Mouse (Mus musculus): ENCODE data around the gene Trp53i13.

The Trp53i13 gene

DNA sequence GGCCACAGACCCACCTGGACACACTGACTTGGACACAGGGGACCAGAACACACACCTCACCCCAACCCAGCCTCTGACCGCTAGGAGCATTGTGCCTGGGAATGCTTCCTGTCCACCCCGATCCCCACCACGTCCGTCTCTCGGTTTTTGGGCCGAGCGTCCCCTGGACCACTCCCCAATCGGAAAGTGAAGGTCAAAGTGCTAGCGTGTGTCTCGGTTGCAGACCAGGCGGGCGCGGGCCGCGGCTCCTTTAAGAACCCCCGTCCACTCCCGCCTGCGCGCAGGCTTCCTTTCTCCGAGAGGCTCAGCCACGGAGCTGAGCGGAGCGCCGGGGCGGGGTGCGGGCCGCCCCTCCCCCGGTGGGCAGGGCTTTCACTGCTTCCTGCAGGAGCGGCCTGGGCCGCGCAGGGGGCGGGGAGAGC, 22.9 kb downstream of the Trp53i13 start:
- peak; percentile 69 for ATAC-seq (ENCODE audit: insufficient number of reproducible peaks, low FRiP score, low TSS enrichment)

DNA sequence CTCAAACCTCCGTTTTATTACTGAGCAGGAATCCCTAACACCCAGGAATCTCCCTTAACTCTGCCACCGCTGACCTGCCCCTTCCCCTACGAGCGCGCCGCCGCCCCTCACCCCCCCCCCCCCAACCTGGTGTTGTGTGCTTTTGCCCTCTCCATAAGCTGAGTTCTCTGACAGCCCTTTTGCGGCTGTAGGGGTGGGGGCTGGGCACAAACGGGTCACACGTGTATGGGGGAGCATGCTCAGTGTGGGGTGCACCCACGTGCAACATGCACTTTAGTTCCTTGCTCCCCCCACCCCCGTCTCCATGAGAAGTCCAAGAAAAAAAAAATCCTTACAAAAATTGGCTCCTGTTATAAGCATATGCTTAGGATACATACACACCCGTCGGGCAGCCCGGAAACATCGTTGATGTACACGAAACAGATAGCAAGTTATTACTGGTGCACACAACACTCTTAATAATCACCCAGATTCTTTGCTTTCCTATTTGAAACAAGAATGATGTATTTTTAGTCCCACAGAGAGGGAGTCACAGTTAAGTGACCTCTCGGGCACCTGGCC, 23.4 kb downstream of the Trp53i13 start:
- no peak for ATAC-seq (ENCODE audit: insufficient number of reproducible peaks, low FRiP score, low TSS enrichment)

- no peak for ATAC-seq (ENCODE audit: insufficient number of reproducible peaks, low FRiP score, low TSS enrichment)
These were observed 24.1 kb downstream of the Trp53i13 start for GRCm38 (mm10) chr11:77491502-77492291.

DNA sequence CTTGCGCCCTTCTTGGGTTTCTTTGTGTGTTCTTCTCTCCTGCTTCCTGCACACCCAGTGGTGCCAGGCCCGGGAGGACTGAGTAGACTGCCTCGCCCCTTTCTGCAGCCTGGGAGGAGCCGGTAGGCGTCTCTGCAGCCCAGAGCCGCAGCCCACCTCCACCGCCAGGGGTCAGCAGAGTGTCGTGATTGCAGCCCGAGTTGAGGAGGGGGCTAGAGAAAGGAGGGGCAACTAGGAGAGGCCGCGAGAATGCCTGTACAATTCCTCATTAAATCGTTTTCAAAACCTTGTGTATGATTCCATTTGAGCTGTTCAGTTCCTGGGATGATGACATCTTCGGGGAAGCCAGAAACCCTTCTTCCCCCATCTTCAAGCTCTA, 24.7 kb downstream of the Trp53i13 start:
- ATAC-seq (ENCODE audit: insufficient number of reproducible peaks, low FRiP score, low TSS enrichment): no peak

- no peak for ATAC-seq (ENCODE audit: insufficient number of reproducible peaks, low FRiP score, low TSS enrichment)
These were observed 25.3 kb downstream of the Trp53i13 start for GRCm38 (mm10) chr11:77490451-77490850.

GRCm38 (mm10) chr11:77489591-77490235, 26.1 kb downstream of the Trp53i13 start, which contains the start of gene Ankrd13b:
TSS of gene Ankrd13b (minus strand) at chr11:77489678.
- ATAC-seq (ENCODE audit: insufficient number of reproducible peaks, low FRiP score, low TSS enrichment): peak; percentile 52; the same call in 1 of the 2 replicates

DNA sequence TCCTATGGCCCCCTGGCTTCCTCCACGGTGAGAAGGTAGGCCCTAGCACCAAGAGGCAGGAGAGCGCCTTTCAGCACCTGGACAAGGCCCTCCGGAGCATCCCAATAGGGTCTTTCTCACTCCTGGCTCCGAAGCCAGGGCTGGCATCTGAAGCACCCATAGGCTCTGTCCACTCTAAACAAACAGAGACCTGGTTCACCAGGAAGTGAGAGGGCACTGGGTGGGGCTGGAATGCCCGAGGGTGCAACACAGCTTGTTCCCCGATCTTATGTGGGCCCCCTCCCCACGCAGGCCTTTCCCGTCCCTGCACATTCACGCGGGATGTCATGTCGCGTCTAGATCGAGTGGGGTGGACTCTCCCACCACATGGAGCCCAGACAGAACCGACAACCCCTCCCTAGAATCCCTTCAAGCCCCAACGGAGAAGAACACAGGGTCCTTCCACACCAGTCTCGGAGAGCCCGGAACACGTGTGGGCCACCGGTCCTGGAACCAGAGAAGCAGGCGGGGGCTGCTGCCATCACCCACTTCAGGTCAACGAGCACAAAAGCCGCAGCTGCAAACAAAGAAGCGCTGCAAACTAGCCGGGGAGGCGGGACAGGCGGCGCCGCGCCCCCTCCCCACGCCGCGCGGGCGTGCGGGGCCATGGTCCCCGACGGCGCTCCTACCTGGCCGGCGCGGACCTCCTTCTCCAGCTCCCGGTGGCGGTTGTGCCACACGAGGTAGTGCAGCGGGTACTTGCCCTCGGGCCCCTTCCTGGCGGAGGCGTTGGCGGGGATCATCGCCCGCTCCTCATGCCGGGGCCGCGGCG, 26.8 kb downstream of the Trp53i13 start:
- no peak for ATAC-seq (ENCODE audit: insufficient number of reproducible peaks, low FRiP score, low TSS enrichment)

- no peak for ATAC-seq (ENCODE audit: insufficient number of reproducible peaks, low FRiP score, low TSS enrichment)
These were observed 29.0 kb downstream of the Trp53i13 start for GRCm38 (mm10) chr11:77486798-77487197.

DNA sequence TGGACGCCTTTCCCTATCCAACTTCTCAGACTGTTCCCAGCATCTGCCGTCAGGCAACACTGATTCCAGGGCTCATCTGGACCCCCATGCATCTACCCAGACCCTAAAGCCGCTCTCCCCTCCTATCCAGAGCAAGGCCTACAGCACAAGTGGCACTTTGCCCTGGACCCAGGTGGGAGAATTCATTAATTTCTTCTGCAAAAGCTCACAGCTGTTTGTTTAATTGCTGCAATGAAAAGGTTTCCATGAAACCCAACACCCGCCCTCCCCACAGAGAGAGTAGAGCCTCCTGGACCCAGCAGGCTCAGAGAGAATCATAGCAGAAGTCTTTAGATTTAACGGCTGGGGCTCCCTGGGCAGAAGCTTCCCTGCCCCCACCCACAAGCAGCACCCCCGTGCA, 30.6 kb downstream of the Trp53i13 start:
- no peak for ATAC-seq (ENCODE audit: insufficient number of reproducible peaks, low FRiP score, low TSS enrichment)

DNA sequence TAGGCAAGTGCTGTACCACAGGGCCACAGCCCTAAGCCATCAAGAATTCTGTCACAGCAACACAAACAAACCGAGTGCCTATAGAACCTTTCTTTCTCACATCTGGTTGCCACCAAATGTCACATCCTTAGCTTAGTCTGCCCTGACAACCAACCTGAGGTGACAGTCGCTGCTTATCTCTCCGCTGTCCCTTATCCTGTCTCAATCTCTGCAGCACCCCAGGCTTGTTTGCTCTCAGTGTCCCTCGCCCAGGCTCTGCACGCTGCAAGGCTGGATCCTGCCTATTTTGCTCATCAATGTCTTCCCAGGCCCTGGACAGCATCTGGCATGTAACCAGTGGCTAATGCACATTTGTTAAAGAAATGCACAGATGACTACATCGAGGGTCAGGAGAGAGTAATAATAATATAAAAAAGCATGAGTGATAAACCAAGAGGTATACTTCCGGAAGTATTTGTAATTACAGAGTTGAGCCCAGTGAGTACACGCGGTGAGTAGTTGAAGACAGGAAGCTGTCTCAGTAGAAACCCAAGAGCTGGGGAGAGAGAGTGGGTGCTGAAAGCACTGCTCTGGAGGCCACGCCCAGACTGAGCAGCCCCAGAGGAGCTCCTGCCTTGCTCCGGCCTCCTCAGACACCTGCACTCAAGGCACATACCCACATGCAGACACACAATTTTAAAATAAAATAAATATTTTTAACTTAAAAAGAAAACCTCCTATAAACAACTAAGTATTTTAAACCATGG, 32.1 kb downstream of the Trp53i13 start:
- no peak for ATAC-seq (ENCODE audit: insufficient number of reproducible peaks, low FRiP score, low TSS enrichment)

- no peak for ATAC-seq (ENCODE audit: insufficient number of reproducible peaks, low FRiP score, low TSS enrichment)
These were observed 32.7 kb downstream of the Trp53i13 start for GRCm38 (mm10) chr11:77483043-77483442.

GRCm38 (mm10) chr11:77476895-77477294, 38.9 kb downstream of the Trp53i13 start:
- ATAC-seq (ENCODE audit: insufficient number of reproducible peaks, low FRiP score, low TSS enrichment): no peak

DNA sequence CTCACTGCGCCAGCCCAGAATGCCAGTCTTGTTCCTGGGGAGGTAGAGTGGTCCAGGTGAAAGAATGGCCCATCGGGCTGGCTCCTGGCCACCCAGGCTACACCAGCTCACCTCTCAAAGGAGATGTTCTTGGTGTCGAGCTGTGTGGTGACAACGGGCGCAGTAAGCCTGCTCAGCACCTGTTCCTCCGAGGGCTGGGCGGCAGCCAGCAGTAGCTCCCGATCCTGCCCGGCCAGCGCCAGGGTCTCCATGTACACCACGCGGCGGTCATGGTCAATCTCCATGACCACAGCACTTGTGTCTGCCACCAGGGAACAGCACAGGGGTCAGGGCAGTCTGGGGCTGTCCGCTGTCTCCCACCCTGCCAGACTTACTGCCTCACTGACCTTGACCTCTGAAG, 39.6 kb downstream of the Trp53i13 start:
- ATAC-seq (ENCODE audit: insufficient number of reproducible peaks, low FRiP score, low TSS enrichment): no peak

DNA sequence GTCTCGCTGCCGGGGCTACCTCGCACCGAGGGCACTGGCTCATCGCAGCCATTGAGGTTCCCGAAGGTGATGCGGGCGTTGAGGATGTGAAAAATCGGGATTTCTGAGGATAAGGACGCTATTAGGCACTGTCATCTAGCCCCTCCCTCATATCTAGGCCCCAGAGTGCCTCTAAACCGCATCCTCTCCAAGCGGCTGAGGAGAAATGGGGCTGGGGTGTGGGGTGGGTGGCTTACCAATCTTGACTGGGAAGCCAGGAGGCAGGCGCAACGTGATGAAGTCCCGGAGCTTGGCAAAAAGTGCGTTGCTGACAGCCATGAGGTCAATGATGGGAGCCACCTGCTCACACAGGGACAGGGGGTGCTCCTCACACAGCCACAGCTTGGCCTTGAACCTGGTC, 43.0 kb downstream of the Trp53i13 start:
- no peak for ATAC-seq (ENCODE audit: insufficient number of reproducible peaks, low FRiP score, low TSS enrichment)

GRCm38 (mm10) chr11:77471407-77471806, 44.4 kb downstream of the Trp53i13 start:
- ATAC-seq (ENCODE audit: insufficient number of reproducible peaks, low FRiP score, low TSS enrichment): no peak

GRCm38 (mm10) chr11:77468397-77468796, 47.4 kb downstream of the Trp53i13 start:
- no peak for ATAC-seq (ENCODE audit: insufficient number of reproducible peaks, low FRiP score, low TSS enrichment)

DNA sequence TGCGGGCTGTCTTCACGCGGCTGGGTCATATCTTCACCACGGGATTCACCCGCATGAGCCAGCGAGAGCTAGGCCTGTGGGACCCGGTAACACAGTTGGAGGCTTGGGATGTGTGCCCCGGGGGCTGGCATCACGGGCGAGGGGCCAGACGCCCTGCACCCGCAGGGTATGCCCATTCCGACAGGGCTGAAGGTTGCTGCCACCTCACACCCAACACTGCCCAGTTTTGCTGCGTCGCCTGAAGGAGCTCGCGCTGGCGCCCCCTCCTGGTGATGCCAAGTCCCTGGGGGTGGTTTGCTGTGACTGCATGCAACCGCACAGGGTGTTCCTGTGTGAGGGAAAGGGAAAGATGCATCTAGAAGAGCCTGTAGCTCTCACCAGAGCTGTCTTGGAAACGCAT, 48.0 kb downstream of the Trp53i13 start:
- ATAC-seq (ENCODE audit: insufficient number of reproducible peaks, low FRiP score, low TSS enrichment): no peak; the same call in 1 of the 2 replicates

DNA sequence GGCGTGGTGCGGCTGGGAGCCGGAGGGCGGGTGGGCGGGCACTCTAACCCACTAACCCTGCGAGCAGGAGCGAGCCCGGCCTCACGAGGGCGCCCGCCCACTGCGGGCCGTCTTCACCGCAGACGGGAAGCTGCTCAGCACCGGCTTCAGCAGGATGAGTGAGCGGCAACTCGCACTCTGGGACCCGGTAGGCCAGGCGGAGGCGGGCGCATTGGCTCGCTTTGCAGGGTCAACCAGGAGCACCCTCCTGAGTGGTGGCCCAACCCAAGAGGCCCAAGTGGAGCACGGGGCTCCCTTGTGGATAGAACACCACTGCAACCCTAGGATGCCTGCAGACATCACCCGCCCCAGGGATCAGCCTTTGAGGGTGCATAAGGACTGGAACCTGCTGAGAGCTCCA, 48.6 kb downstream of the Trp53i13 start:
- no peak for ATAC-seq (ENCODE audit: insufficient number of reproducible peaks, low FRiP score, low TSS enrichment)

GRCm38 (mm10) chr11:77466544-77466943, 49.2 kb downstream of the Trp53i13 start:
- ATAC-seq (ENCODE audit: insufficient number of reproducible peaks, low FRiP score, low TSS enrichment): no peak

DNA sequence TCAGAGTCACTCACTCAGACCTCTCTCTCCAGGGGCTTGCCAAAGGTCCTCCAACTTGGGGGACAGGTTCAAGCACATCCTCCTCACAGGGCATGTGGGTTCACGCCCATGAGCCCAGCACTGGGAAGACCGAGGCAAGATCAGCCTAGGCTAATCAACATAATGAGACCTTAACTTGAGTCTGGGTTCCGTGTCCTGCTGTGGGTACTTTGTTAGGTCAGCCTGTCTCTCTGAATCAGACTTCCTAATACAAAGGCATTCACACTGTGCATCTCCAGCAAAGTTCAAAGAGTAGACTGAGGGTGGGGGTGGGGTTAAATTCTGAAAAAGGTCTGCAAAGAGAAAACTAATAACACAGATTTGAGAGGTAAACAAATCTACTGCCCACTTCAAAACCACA, 50.7 kb downstream of the Trp53i13 start:
- no peak for ATAC-seq (ENCODE audit: insufficient number of reproducible peaks, low FRiP score, low TSS enrichment)

All from cerebellum, adult (tissue).